Mouse (Mus musculus): ENCODE data around the gene Olfr887.

DNA sequence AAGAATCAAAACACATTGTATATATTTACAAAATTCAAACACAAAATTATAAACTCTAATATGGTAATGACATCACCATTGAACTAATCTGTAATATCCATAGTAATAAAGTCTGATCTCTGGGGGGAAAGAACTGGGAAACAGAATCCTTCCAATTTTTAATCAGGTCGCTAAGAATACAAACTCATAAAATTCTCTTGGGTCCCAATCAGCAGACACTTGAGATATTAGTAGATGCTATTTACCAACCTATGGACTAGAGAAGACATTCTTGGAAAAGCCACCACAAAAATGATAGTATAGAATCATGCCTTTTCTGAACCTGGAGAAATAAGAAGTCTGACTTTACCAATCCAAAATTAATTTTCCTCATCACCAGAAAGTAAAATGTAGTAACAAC lies 24.0 kb downstream of the Olfr887 start, which contains the start of gene Olfr888:
- TF ChIP-seq CTCF (IDR thresholded peaks at IDR 0.05; ENCODE audit: borderline replicate concordance, insufficient read depth, low read length) (no peak), POLR2A (IDR thresholded peaks at IDR 0.05; ENCODE audit: low read depth, low read length) (no peak)

All from embryonic fibroblast, embryonic 13.5 days (primary cell).